Mouse (Mus musculus) naive thymus-derived CD4-positive, alpha-beta T cell, adult 5 months (primary cell): ENCODE measurements around the gene Chpf2. TPM values are rescaled to one million over a fixed set of nuclear protein-coding genes. Genes with fewer than 3 reads are reported as not detected.

Experiments used
- polyA plus RNA-seq: library from polyadenylated mRNA; unstranded; fragments of 100-300 nt; shearing (Covaris generic); gene quantifications from one replicate; pipeline ENCODE4 v1.2.1, GENCODE M21; 2017

Gene Chpf2
- polyA plus RNA-seq, result 25.5 TPM

DNA sequence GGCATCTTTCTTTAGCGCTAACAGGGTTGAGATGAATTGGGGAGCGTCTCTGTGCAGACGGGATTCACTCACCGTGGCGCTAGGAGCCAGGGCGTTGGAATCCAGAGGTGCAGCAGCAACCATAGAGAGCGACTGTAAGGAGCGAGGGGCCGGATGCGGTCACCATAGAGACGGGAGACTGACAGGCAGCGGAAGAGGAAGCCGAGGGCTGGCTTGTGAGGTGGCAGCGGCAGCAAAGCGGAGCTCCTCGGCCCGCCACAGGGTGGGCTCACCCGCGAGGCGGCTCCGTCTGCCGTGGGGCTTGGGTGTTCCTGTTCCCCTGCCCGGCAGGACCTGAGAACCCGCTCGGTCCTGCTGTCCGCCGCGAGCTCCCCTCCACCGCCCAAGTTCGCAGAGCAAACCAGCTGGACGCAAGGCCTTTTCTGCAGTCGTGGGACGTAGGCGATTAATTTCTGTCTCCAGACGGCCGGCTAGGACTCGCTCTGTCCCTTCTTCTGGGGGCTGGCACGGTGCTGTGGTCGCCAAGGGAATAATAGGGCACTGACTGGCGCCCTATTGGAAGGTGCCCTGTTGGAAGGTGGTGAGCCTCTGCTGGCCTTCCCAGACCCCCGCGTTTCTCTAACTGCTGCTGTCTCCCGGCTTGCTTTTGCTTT lies at the start of gene Chpf2:
TSS of gene Chpf2 (plus strand) at position 195 of the 653 bp plus-strand sequence.

DNA sequence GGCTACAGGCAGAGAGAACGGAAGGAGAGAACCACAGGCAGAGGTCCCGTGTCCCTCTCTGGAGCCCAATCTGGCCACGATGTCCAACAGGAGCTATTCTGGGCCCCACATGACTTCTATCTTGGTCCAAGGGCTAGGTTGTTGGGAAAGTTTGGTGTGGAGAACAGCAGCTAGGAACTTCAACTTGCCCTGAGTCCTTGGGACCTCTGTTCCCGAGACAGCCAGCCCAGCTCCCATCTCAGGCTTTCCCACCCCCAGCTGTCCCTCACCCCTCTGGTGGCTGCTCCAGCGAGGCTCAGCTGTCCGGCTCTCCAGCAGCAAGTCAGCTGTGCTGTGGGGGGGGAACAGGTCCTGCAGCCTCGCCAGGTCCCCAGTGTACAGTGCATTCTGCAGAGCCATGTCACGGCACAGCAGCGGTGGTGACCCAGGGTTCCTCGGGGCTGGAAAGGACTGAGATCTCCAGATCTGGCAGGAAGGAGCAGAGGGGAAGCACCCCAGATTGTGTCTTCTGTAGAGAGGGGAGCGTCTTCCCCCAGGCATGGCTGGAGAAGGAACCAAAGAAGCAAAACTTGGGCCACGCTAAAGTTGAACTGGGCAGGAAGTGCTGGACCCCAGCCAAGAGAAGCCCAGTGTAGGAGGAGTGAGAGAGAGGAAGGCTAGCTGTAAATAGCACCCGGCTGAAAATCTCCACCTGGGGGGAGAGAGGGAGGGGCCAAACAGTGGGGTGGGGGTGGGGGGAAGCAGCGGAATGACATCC lies 46.0 kb upstream of the Chpf2 start, which contains the start of gene Asb10:
TSS of gene Asb10 (minus strand) at position 592 of the 757 bp plus-strand sequence.

DNA sequence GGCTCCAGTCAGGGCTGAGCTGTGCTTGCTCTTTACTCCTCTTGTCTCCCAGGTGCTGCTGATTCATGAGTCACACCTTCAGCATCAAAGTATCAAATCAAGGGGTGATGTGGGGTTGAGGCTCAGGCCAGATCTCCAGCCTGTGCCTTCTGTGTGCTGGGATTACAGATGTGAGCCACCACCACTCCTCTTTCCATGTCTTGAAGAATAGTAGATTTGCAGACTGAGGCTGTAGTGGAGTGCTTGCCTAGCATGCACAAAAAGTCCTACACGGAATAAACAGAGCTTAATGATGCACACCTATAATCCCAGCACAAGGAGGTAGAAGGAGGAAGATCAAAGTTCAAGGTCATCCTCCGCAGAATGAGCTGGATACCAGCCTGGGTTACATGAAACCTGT lies 29.8 kb upstream of the Chpf2 start, which contains the start of gene 4931409K22Rik:
TSS of gene 4931409K22Rik (minus strand) at position 101 of the 400 bp plus-strand sequence.

DNA sequence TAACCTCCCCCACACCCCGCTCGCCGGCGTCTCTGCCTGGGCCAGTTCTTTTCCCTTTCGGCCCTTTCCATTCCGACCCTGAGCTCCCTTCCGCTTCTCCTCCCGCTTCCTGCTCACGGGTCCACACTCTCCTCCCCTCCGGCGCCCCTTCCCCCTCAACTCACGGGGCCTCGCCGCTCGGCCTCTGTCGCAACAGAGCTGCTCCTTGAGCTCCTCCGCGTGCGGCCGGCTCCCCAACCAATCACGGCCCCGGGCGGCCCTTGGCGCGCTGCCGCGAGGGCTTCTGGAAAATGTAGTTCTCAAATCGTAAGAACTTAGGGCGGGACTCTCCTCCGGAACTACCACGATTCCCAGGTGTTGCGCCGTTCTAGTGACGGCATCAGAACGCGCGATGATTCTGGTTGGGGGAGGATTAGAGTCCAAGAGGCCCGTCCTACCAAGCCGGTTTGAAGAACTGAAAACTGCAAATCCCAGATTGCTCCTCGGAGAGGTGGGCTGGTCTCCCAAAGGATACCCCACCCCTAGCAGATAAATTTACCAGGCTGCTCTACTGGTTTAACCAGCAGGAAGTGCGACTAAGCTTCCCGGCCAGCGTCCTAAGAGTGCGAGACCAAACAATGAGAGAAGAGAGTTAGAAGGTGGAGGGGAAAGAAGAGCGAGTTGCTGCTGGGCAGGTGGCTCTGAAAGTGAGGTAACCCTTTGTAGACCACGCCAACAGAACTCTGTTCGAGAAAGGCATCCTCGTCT lies 9.2 kb upstream of the Chpf2 start, which contains the start of gene Abcf2:
TSS of gene Abcf2 (minus strand) at position 285 of the 747 bp plus-strand sequence.

DNA sequence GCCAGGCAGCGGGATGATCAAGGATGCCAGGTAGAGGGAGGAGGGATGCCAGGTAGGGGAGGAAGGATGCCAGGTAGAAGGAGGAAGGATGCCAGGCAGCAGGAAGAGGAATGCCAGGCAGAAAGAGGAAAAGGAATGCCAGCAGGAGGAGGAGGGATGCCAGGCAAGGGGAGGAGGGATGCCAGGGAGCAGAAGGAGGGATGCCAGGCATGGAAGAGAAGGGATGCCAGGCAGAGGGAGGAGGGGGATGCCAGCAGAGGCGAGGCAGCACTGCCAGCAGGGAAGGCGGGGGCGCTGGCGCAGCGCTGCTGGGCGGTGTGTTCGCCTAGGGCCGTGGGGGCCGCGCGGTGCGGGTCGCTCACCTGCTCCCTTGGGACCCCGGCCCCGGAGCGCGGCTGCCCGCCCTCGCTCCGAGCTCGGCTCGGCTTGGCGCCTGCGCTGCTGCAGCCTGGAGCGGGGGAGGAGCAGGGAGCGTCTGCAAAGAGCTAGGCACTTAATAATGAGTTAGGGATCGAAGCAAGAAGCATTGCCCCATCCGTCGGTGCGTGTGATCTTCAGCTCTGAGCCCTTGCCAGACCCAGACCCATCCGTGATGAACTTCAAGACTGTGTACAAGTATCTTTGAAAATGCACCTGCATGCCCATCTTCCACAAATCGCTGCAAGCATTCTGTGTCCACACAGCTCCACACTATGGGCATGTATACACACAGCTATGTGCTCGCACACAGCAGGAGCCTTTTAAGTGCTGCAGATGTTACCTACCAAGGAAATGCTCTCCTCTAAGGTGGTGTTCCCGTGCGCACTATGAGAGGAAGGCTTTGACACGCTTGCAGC lies 37.7 kb downstream of the Chpf2 start, which contains the start of gene Smarcd3:
TSS of gene Smarcd3 (minus strand) at position 426 of the 836 bp plus-strand sequence.

Other genes with a start within 250 kb of the Chpf2 start
- gene Kcnh2, start 235.1 kb upstream of the Chpf2 start, polyA plus RNA-seq, result 5.1 TPM
- gene Nos3, start 221.9 kb upstream of the Chpf2 start, polyA plus RNA-seq, result not detected
- gene Atg9b, start 194.6 kb upstream of the Chpf2 start, polyA plus RNA-seq, result 0.22 TPM
- gene Abcb8, start 193.1 kb upstream of the Chpf2 start, polyA plus RNA-seq, result 16.1 TPM
- gene Asic3, start 173.3 kb upstream of the Chpf2 start, polyA plus RNA-seq, result not detected
- 70.9 TPM for gene Cdk5, start 163.2 kb upstream of the Chpf2 start, polyA plus RNA-seq
- gene Slc4a2, start 162.9 kb upstream of the Chpf2 start, polyA plus RNA-seq, result 33.4 TPM
- gene Fastk, start 141.5 kb upstream of the Chpf2 start, polyA plus RNA-seq, result 103 TPM
- 61.6 TPM for gene Tmub1, start 138.9 kb upstream of the Chpf2 start, polyA plus RNA-seq
- gene Agap3, start 134.6 kb upstream of the Chpf2 start, polyA plus RNA-seq, result 109 TPM
- gene Gbx1, start 59.5 kb upstream of the Chpf2 start, polyA plus RNA-seq, result not detected
- not detected for gene Asb10, start 45.8 kb upstream of the Chpf2 start, polyA plus RNA-seq
- gene 4931409K22Rik, start 29.9 kb upstream of the Chpf2 start, polyA plus RNA-seq, result not detected
- gene Abcf2, start 9.3 kb upstream of the Chpf2 start, polyA plus RNA-seq, result 104 TPM
- 0.90 TPM for gene Smarcd3, start 37.7 kb downstream of the Chpf2 start, polyA plus RNA-seq
- 113 TPM for gene Nub1, start 98.8 kb downstream of the Chpf2 start, polyA plus RNA-seq
- gene Wdr86, start 144.0 kb downstream of the Chpf2 start, polyA plus RNA-seq, result not detected
- gene Crygn, start 171.3 kb downstream of the Chpf2 start, polyA plus RNA-seq, result not detected